Mouse (Mus musculus): ENCODE measurements at regions not wholly inside any gene's neighbourhood (a gene's known extent, or its start where the extent isn't known, plus 50 kb on each side); places are given as distances from the start of the nearest gene placed in this dataset.

- TF ChIP-seq EP300 (IDR thresholded peaks at IDR 0.05): peak; percentile 51
- no peak for TF ChIP-seq CTCF (IDR thresholded peaks at IDR 0.05)
Measured at GRCm38 (mm10) chr8:82462841-82463240, 59.8 kb upstream of the Il15 start.
